Mouse (Mus musculus): ENCODE measurements at regions not wholly inside any gene's neighbourhood (a gene's known extent, or its start where the extent isn't known, plus 50 kb on each side); places are given as distances from the start of the nearest gene placed in this dataset.
"Not testable (repeated sequence)": the region's sequence is repeated elsewhere in the genome, so short reads cannot be mapped to it uniquely, and the experiment has no call there.

GRCm38 (mm10) chr17:13492239-13492638 lies 137.9 kb downstream of the Tcp10c start:
- DNase-seq: not testable (repeated sequence)

DNA sequence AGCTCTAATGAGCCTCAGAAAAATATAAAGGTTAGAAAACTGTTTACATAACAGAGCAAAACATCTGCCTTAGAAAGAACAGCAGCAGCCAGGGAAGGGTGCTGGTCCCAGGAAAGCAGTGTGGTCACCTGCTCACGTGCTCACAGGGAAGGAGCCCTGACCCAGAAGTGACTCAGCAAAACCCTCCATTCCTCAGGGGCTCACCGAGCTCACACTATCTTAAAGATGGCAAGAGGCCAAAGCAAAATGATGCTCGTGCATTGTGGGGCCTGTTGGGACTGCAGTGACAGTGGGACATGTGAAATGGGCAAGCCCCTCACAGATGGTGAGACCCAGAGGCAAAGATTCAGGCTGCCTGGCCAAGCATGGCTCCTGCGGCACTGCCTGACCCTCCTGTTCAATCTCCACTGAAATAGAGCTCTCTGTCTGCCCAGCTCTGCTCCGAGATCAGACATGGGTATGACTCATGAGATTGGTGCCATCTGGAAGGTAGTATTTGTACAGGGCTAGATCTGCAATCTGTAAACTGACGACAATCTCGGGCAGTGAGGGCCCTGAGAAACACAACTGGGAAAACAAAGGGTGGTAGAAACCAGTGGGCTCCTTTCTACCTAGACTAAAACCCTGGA lies 138.4 kb downstream of the Tcp10c start:
- not testable (repeated sequence) for DNase-seq

- DNase-seq: not testable (repeated sequence)
Measured at GRCm38 (mm10) chr17:13493866-13494265, 139.5 kb downstream of the Tcp10c start.

DNA sequence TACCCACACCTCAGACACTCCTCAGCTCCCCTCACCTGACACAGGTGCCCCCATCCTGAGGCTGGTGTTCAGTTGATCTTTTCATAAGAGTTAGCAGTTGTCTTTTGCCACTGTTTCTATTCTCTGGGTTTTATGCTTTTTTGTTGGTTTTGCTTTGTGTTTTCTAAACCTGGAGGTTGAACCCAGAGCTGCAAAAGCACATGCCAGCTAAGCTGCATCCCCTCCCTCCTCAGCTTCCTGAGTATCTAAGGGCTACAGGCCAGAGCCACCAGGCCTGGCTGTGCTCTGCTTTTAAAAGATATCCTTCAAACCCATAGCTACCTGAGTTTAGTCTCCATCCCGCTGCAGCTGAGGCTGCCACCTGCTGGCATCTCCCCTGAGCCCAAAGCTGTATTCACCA lies 140.1 kb downstream of the Tcp10c start:
- not testable (repeated sequence) for DNase-seq

DNA sequence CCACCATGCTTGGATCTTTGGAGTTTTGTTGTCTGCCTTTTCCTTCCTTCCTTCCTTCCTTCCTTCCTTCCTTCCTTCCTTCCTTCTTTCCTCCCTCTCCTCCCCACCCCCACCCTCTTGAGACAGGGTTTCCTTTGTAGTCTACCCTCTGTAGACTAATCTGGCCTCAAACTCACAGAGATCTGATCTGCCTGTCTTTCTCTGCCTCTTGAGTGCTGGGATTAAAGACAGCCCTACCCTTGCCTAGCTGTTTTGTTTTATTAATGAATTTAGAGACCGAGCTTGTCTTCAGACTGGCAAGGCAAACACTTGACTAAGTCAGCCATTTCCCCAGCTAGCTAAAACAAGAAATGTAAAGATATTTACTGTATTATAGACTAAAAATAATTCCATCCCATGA lies 150.0 kb downstream of the Tcp10c start:
- DNase-seq: not testable (repeated sequence)

GRCm38 (mm10) chr17:13504827-13505268 lies 150.5 kb downstream of the Tcp10c start:
- DNase-seq: peak; percentile 55

DNA sequence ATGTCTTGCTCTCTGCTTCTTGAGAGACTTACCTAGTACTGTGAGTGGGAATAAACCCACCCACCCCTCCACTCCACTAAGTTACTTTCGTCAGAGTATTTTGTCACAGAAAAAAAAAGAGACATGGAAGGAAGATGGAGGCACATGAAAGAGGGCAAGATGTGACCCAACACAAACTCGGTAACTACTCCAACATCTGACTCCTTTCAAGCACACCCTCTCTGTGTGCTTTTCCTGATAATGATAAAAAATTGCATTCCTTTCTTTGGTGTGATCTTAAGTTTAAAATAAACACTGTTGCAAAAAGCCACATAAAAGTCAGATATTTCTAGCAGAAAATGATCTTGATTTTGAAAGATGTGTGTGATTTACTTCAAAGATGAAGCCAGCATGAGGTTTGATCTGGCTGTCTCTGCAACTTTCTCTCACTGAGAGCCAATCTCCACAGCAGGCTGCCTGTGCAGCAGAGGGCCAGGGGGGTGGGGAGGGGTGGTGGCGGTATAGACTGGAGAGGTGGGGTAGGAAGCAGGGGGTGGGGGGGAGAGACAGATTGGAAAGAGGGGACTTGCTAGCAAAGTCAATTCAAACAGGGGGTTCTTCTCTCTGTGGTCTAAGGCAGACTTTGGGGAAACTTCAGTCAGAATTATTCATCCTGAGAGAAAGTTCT lies 153.2 kb downstream of the Tcp10c start:
- DNase-seq: not testable (repeated sequence)

- not testable (repeated sequence) for DNase-seq
Measured at GRCm38 (mm10) chr17:13519409-13520201, 165.2 kb downstream of the Tcp10c start.

GRCm38 (mm10) chr17:13532579-13532978 lies 178.2 kb downstream of the Tcp10c start:
- DNase-seq: not testable (repeated sequence)

- no peak for DNase-seq
Measured at GRCm38 (mm10) chr17:13540446-13541241, 186.3 kb downstream of the Tcp10c start.

DNA sequence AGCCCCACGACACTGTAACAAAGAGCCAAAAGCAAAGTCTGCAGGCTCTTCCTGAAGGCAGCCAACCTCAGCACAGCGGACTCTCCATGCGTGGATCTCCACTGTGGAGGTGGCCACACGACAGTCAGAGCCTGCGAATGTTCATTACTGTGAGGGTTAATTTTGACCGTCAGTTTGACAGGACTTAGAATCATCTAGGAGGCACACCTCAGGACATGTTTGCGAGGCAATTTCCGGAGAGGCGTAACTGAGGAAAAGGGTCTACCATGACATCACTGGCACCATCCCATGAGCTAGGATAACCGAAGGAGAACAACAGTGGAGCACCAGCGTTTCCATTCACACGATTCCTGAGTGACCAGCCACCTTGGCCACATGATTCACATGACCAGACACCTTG lies 186.9 kb downstream of the Tcp10c start:
- no peak for DNase-seq

- DNase-seq: no peak
Measured at GRCm38 (mm10) chr17:13542261-13542660, 187.9 kb downstream of the Tcp10c start.

DNA sequence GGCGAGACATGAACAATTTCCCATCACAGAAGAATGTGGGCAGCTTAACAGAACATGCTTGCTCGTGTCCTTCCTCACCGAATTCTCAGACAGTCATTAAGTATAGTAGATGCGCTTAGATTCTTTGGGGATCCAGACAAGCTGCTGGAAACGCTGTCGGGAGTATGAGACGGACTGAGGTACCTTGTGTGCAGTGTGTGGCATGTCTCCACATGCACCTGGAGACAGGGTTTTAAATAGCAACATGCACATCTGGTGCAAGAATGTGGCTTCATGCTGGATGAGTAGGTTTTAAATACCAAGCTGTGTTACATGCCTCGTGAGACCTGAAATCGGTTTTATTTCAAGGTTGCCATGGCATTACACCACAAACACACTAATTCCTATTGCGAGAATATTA lies 188.5 kb downstream of the Tcp10c start:
- no peak for DNase-seq

DNA sequence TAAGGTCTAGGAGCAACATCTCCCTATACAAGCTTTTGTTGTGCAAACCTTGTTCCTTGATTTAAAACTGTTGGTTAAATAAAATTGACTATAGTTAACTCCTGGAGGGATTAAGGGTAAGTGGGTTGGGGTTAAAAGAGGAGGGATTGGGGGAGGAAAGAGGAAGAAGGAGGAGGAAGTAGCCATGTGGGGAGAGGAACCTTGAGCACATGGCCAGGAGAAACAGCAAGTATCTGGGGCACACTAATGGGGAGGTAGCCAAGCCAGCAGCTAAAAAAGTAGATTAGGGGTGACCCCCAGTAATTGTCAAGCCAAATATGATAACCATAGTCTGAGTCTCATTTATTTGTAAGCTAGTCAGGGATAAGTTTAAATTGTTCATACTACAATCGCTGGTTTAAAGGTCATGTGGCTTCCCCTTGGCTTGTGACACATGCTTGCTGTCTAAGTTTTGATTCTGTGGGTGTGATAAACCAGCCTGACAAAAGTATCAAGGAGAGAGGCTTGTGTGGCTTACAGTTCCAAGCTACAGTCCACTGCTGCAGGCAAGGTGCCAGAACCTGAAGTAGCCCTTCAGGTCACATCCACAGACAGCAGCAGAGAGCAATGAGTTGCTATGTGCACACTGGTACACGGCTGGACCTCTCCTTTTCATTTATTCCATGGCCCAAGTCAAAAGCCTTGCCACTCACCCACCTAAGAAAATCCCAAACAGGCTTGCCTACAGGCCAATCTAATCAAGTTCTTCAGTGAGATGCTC lies 189.8 kb downstream of the Tcp10c start:
- DNase-seq: no peak

DNA sequence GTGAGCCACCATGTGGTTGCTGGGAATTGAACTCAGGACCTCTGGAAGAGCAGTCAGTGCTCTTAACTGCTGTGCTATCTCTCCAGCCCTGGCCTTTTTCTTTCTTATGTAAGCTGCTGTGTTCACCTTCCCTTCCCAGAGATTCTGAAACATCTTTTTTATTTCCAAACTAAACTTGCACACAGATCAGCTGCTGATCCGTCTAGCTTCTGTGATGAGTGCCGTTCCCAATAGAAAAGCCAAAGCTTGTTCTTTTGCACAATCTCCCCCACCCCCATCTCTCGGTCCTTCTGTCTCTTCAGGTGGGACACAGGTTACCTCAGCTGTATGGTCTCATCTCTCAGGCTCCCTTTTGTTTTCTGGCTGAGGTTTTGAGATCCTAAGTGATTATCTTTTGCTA lies 191.9 kb downstream of the Tcp10c start:
- DNase-seq: no peak

GRCm38 (mm10) chr17:13546669-13547085 lies 192.3 kb downstream of the Tcp10c start:
- no peak for DNase-seq

DNA sequence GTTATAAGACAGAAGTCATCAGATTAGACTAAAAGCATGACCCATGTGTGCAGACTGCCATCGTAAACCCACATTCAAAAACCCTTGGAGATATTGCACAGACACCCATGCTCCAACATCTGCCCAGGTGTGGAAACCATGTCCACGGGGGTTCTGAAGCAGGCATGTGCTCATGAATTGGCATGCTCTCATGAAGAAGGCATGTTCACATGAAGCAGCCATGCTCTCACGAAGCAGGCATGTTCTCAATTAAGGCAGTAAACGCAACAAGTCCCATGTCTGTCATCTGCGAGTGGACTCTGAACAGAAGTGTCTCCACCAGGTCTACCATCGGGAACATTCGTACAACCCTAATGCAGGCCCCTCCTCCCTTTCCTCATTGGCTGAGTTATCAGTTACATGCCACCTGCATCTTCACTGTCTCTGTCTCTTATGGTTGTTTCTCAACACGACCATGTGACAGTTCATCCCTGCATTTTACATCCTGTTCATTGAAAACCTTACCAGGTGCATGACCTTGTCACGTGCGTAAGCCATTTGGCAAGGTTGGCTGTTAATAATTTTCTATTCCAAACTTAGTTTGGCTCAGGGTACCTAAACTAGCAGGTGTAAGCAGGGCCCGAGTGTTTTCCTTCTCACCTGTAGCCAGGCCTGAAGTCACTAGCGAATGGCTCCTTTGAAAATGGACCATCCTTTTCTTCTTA lies 193.4 kb downstream of the Tcp10c start:
- no peak for DNase-seq

DNA sequence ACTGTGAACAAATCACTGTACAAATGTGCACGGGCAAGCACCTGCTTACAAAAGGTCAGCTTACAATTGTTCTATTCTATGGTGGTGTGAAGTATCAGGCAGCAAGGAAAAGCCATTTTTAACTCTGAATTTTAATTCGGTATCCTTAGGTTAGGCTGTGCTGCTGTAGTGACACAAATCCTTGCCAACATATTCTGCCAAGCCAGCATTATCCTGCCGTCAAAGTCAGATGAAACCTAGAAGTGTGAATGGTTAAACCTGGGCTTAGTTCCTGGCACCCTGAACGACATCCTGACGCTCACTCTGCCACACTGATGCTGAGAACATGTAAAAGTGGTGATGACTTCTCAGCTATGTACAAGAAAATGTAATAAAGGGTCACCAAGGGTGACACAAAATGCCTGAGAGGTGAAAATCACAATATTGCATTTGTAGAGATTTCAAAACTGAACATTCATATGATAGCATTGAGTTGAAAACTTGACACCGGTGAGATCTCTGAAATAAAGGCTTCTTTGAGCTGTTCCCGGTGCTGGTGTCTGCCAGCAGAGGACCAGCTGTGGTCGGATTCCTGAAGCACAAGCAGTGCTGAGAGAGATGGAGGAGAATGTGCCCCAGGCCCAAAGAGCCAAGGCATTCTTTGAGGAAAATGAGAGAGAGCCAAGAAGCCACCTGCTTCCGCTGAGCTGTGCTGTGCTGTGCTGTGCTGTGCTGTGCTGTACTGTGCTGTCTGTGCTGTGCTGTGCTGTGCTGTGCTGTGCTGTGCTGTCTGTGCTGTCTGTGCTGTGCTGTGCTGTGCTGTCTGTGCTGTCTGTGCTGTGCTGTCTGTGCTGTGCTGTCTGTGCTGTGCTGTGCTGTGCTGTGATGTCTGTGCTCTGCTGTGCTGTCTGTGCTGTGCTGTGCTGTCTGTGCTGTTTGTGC lies 195.9 kb downstream of the Tcp10c start:
- no peak for DNase-seq

GRCm38 (mm10) chr17:13550896-13551267 lies 196.5 kb downstream of the Tcp10c start:
- not testable (repeated sequence) for DNase-seq

- DNase-seq: not testable (repeated sequence)
Measured at GRCm38 (mm10) chr17:13551693-13552404, 197.5 kb downstream of the Tcp10c start.
